8 mouse cellular contexts compared by ENCODE assay signal in the genomic region with DNA sequence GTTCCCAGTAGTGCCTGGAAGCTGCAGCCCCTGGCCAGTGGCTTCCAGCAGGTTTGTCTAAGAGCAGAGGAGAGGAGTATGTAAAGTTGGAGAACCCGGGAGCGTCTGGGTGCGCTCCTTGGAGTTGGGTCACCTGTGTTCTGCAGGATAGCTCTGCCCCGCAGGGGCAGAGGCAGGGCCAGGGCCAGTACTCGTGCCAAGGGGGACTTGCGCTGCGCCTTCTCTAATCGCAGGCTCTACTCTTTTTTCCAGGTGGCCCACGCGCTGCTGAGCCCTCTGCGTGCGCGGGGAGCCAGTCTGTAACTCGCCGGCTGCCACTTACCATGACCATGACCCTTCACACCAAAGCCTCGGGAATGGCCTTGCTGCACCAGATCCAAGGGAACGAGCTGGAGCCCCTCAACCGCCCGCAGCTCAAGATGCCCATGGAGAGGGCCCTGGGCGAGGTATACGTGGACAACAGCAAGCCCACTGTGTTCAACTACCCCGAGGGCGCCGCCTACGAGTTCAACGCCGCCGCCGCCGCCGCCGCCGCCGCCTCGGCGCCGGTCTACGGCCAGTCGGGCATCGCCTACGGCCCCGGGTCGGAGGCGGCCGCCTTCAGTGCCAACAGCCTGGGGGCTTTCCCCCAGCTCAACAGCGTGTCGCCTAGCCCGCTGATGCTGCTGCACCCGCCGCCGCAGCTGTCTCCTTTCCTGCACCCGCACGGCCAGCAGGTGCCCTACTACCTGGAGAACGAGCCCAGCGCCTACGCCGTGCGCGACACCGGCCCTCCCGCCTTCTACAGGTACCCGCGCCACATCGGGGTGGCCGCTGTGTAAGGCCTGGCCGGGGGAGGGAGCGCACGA.
DNase-seq lines count a peak whose midpoint lies in the region; ATAC-seq lines count a peak whose summit lies in the region.

No protein-coding gene starts in this region.

- H3K4me3 ChIP-seq in heart, embryonic 15.5 days, result peak overlapping the region; percentile 55
- H3K4me3 ChIP-seq in forebrain, embryonic 11.5 days (ENCODE audit: low read depth, low read length), result peak overlapping the region; percentile 48
- peak overlapping the region; percentile 40 for H3K4me3 ChIP-seq in kidney, embryonic 14.5 days (ENCODE audit: low read length)
- H3K4me3 ChIP-seq in midbrain, embryonic 10.5 days, result peak overlapping the region; percentile 70
- peak overlapping the region; percentile 46 for H3K4me3 ChIP-seq in stomach, embryonic 15.5 days (replicated peaks)

- H3K36me3 ChIP-seq in heart, embryonic 15.5 days, result no peaks in the 10 kb centered on the region
- H3K36me3 ChIP-seq in forebrain, embryonic 11.5 days (ENCODE audit: control insufficient read depth, insufficient read depth, low read length), result no peaks in the 10 kb centered on the region
- H3K36me3 ChIP-seq in kidney, embryonic 14.5 days (ENCODE audit: control insufficient read depth, insufficient read depth, low read length), result no peaks in the 10 kb centered on the region
- no peaks in the 10 kb centered on the region for H3K36me3 ChIP-seq in midbrain, embryonic 10.5 days
- H3K36me3 ChIP-seq in stomach, embryonic 15.5 days, result no peaks in the 10 kb centered on the region

- H3K9me3 ChIP-seq in heart, embryonic 15.5 days (replicated peaks), result no peaks in the 10 kb centered on the region
- H3K9me3 ChIP-seq in forebrain, embryonic 11.5 days (ENCODE audit: control insufficient read depth, low read length), result no peaks in the 10 kb centered on the region
- H3K9me3 ChIP-seq in kidney, embryonic 14.5 days (ENCODE audit: control insufficient read depth, low read length), result no peaks in the 10 kb centered on the region
- H3K9me3 ChIP-seq in midbrain, embryonic 10.5 days (replicated peaks), result no peaks in the 10 kb centered on the region
- H3K9me3 ChIP-seq in stomach, embryonic 15.5 days, result no peaks in the 10 kb centered on the region

- under 1% methylated on average over 68 of the region's 68 CpGs for WGBS in heart, embryonic 15.5 days
- under 1% methylated on average over 62 of the region's 68 CpGs for WGBS in forebrain, embryonic 11.5 days
- WGBS in kidney, embryonic 14.5 days, result under 1% methylated on average over 63 of the region's 68 CpGs
- under 1% methylated on average over 67 of the region's 68 CpGs for WGBS in midbrain, embryonic 10.5 days
- under 1% methylated on average over 67 of the region's 68 CpGs for WGBS in stomach, embryonic 15.5 days

- H3K4me2 ChIP-seq in heart, embryonic 15.5 days, result peak overlapping the region; percentile 92
- peak overlapping the region; percentile 94 for H3K4me2 ChIP-seq in forebrain, embryonic 11.5 days (ENCODE audit: low read depth, low read length, severe bottlenecking)
- H3K4me2 ChIP-seq in kidney, embryonic 14.5 days (replicated peaks; ENCODE audit: low read depth, low read length), result peak overlapping the region; percentile 82
- H3K4me2 ChIP-seq in stomach, embryonic 15.5 days, result peak overlapping the region; percentile 93

- H3K27me3 ChIP-seq in heart, embryonic 15.5 days, result peaks cover 35% of the 10 kb centered on the region
- peaks cover 31% of the 10 kb centered on the region for H3K27me3 ChIP-seq in forebrain, embryonic 11.5 days (ENCODE audit: control insufficient read depth, insufficient read depth, low read length)
- H3K27me3 ChIP-seq in kidney, embryonic 14.5 days (ENCODE audit: control insufficient read depth, insufficient read depth, low read length), result peaks cover 35% of the 10 kb centered on the region
- peaks cover 62% of the 10 kb centered on the region for H3K27me3 ChIP-seq in midbrain, embryonic 10.5 days (ENCODE audit: low read depth, poor library complexity, severe bottlenecking)
- peaks cover 30% of the 10 kb centered on the region for H3K27me3 ChIP-seq in stomach, embryonic 15.5 days (replicated peaks)

- peak overlapping the region; percentile 43; the same call in 1 of the 2 replicates for H3K9ac ChIP-seq in heart, embryonic 15.5 days
- peak overlapping the region; percentile 35; the same call in 1 of the 2 replicates for H3K9ac ChIP-seq in forebrain, embryonic 11.5 days (ENCODE audit: low read length)
- peak overlapping the region; percentile 40; the same call in 1 of the 2 replicates for H3K9ac ChIP-seq in kidney, embryonic 14.5 days (ENCODE audit: low read depth, low read length)
- H3K9ac ChIP-seq in stomach, embryonic 15.5 days, result no peak overlapping the region; the same call in 1 of the 2 replicates

- ATAC-seq in heart, embryonic 15.5 days (replicated peaks; ENCODE audit: insufficient number of reproducible peaks, insufficient read depth, low FRiP score, low read depth), result 0 out of 2 replicates have a peak, but pooled peaks have one; percentile 10
- ATAC-seq in forebrain, embryonic 11.5 days (replicated peaks; ENCODE audit: low FRiP score), result peak; percentile 71
- ATAC-seq in kidney, embryonic 14.5 days (ENCODE audit: low FRiP score, low TSS enrichment), result peak; percentile 73
- peak; percentile 35; the same call in 1 of the 2 replicates for ATAC-seq in stomach, embryonic 15.5 days (ENCODE audit: insufficient read depth, low FRiP score, low read depth)

- DNase-seq in heart, adult 11 months, result no peak
- peak; percentile 39 for DNase-seq in adrenal gland, postnatal 14 days
- DNase-seq in forebrain, embryonic 11.5 days (ENCODE audit: low spot score), result peak; percentile 68
- peak; percentile 55 for DNase-seq in midbrain, embryonic 10.5 days (ENCODE audit: low spot score)
- no peak for DNase-seq in left cerebral cortex, adult 8-10 months (ENCODE audit: low spot score in 2 of 2)

- peaks cover 15% of the 10 kb centered on the region for H3K4me1 ChIP-seq in heart, embryonic 15.5 days (replicated peaks)
- peaks cover 8% of the 10 kb centered on the region; the same call in 1 of the 2 replicates for H3K4me1 ChIP-seq in forebrain, embryonic 11.5 days (replicated peaks; ENCODE audit: control insufficient read depth, insufficient read depth, low read length)
- H3K4me1 ChIP-seq in kidney, embryonic 14.5 days (ENCODE audit: control insufficient read depth, insufficient read depth, low read length), result no peaks in the 10 kb centered on the region
- peaks cover 19% of the 10 kb centered on the region for H3K4me1 ChIP-seq in midbrain, embryonic 10.5 days
- H3K4me1 ChIP-seq in stomach, embryonic 15.5 days, result peaks cover 14% of the 10 kb centered on the region

- no peak overlapping the region for H3K27ac ChIP-seq in heart, embryonic 15.5 days
- no peak overlapping the region for H3K27ac ChIP-seq in forebrain, embryonic 11.5 days (ENCODE audit: low read depth, low read length)
- H3K27ac ChIP-seq in kidney, embryonic 14.5 days (ENCODE audit: low read depth, low read length), result no peak overlapping the region
- no peak overlapping the region for H3K27ac ChIP-seq in midbrain, embryonic 10.5 days (replicated peaks)
- H3K27ac ChIP-seq in stomach, embryonic 15.5 days, result no peak overlapping the region

Comparison
In these comparisons a context has a peak if more than half of its experiments do, and no peak if none do; other contexts are left out.
1. ATAC-seq: peak in every context shown above with its lines; median percentile 73 in kidney, embryonic 14.5 days; 71 in forebrain, embryonic 11.5 days; 35 in stomach, embryonic 15.5 days; 10 in heart, embryonic 15.5 days.
2. DNase-seq: peak in adrenal gland, postnatal 14 days (single experiment), forebrain, embryonic 11.5 days (single experiment) and midbrain, embryonic 10.5 days (single experiment); none in heart, adult 11 months (single experiment) and left cerebral cortex, adult 8-10 months (0 of 2).
3. Peak in every context shown above with its lines, with median percentiles within 50 percentile points of each other: H3K4me2 ChIP-seq and H3K4me3 ChIP-seq.